Mouse (Mus musculus): ENCODE data around the gene H2-Q2. TPM values are rescaled to one million over a fixed set of nuclear protein-coding genes. Genes with fewer than 3 reads are reported as not detected.
A peak's percentile ranks its signal among the peaks of the same experiment; 100 is the strongest.
"Not testable (repeated sequence)": the region's sequence is repeated elsewhere in the genome, so short reads cannot be mapped to it uniquely, and the experiment has no call there.

H2-Q2 gene
- polyA plus RNA-seq (2014; fragmentation: Nextera tagmentation; extraction: Ambion mirVana), result 0.31 and 0.53 TPM in 2 replicates

GRCm38 (mm10) chr17:35342071-35342671 is at the start of gene H2-Q2:
H2-Q2 (plus strand) TSS chr17:35342242.
- Histone ChIP-seq H3K27me3 (ENCODE audit: control insufficient read depth, insufficient read depth, low read length) (peaks cover 27% of the 10 kb centered on the region), H3K9ac (ENCODE audit: low read length) (peak within 1 kb of the TSS; percentile 48; the same call in 1 of the 2 replicates), H3K36me3 (ENCODE audit: control insufficient read depth, insufficient read depth, low read length) (no peaks in the 10 kb centered on the region), H3K27ac (ENCODE audit: low read depth, low read length) (no peak within 1 kb of the TSS), H3K4me1 (replicated peaks; ENCODE audit: control insufficient read depth, insufficient read depth, low read length) (peaks cover 7% of the 10 kb centered on the region), H3K4me2 (ENCODE audit: low read depth, low read length, severe bottlenecking) (peak within 1 kb of the TSS; percentile 72), H3K4me3 (ENCODE audit: low read depth, low read length) (peak within 1 kb of the TSS; percentile 33), H3K9me3 (ENCODE audit: control insufficient read depth, low read length) (no peaks in the 10 kb centered on the region)
- DNase-seq (ENCODE audit: low spot score) (peak; percentile 55), ATAC-seq (replicated peaks; ENCODE audit: low FRiP score) (no peak)
- WGBS, result 2% methylated on average over 40 of the region's 40 CpGs

- H3K36me3 ChIP-seq (ENCODE audit: control insufficient read depth, insufficient read depth, low read length); H3K9ac ChIP-seq (ENCODE audit: low read length); ATAC-seq (replicated peaks; ENCODE audit: low FRiP score); H3K9me3 ChIP-seq (ENCODE audit: control insufficient read depth, low read length); H3K27me3 ChIP-seq (ENCODE audit: control insufficient read depth, insufficient read depth, low read length); H3K4me2 ChIP-seq (ENCODE audit: low read depth, low read length, severe bottlenecking); H3K4me3 ChIP-seq (ENCODE audit: low read depth, low read length); H3K27ac ChIP-seq (ENCODE audit: low read depth, low read length); H3K4me1 ChIP-seq (replicated peaks; ENCODE audit: control insufficient read depth, insufficient read depth, low read length): not testable (repeated sequence)
- 5% methylated on average over 5 of the region's 5 CpGs for WGBS
- DNase-seq (ENCODE audit: low spot score), result peak; percentile 69
These were observed 46.2 kb upstream of the H2-Q2 start for GRCm38 (mm10) chr17:35295796-35296195.

- not testable (repeated sequence) for H3K4me3 ChIP-seq (ENCODE audit: low read depth, low read length); H3K4me2 ChIP-seq (ENCODE audit: low read depth, low read length, severe bottlenecking); H3K9me3 ChIP-seq (ENCODE audit: control insufficient read depth, low read length); H3K9ac ChIP-seq (ENCODE audit: low read length); H3K27me3 ChIP-seq (ENCODE audit: control insufficient read depth, insufficient read depth, low read length); H3K36me3 ChIP-seq (ENCODE audit: control insufficient read depth, insufficient read depth, low read length); ATAC-seq (replicated peaks; ENCODE audit: low FRiP score); H3K4me1 ChIP-seq (replicated peaks; ENCODE audit: control insufficient read depth, insufficient read depth, low read length); DNase-seq (ENCODE audit: low spot score); H3K27ac ChIP-seq (ENCODE audit: low read depth, low read length)
- WGBS, result 84% methylated on average over 7 of the region's 7 CpGs
These were observed 41.6 kb upstream of the H2-Q2 start for GRCm38 (mm10) chr17:35300261-35300945.

GRCm38 (mm10) chr17:35301645-35302258 is 40.3 kb upstream of the H2-Q2 start:
- H3K9ac ChIP-seq (ENCODE audit: low read length), result no peak overlapping the region
- peak; percentile 89 for DNase-seq (ENCODE audit: low spot score)
- no peak for ATAC-seq (replicated peaks; ENCODE audit: low FRiP score)
- H3K27ac ChIP-seq (ENCODE audit: low read depth, low read length), result no peak overlapping the region
- H3K9me3 ChIP-seq (ENCODE audit: control insufficient read depth, low read length), result no peaks in the 10 kb centered on the region
- no peaks in the 10 kb centered on the region for H3K36me3 ChIP-seq (ENCODE audit: control insufficient read depth, insufficient read depth, low read length)
- WGBS, result 24% methylated on average over 13 of the region's 13 CpGs
- H3K4me2 ChIP-seq (ENCODE audit: low read depth, low read length, severe bottlenecking), result no peak overlapping the region
- H3K27me3 ChIP-seq (ENCODE audit: control insufficient read depth, insufficient read depth, low read length), result no peaks in the 10 kb centered on the region
- H3K4me3 ChIP-seq (ENCODE audit: low read depth, low read length), result no peak overlapping the region
- H3K4me1 ChIP-seq (replicated peaks; ENCODE audit: control insufficient read depth, insufficient read depth, low read length), result no peaks in the 10 kb centered on the region

GRCm38 (mm10) chr17:35303271-35303670 is 38.8 kb upstream of the H2-Q2 start:
- Histone ChIP-seq H3K4me3 (ENCODE audit: low read depth, low read length) (no peak overlapping the region), H3K4me2 (ENCODE audit: low read depth, low read length, severe bottlenecking) (no peak overlapping the region), H3K27ac (ENCODE audit: low read depth, low read length) (no peak overlapping the region), H3K36me3 (ENCODE audit: control insufficient read depth, insufficient read depth, low read length) (no peaks in the 10 kb centered on the region), H3K27me3 (ENCODE audit: control insufficient read depth, insufficient read depth, low read length) (no peaks in the 10 kb centered on the region; the same call in 1 of the 2 replicates), H3K4me1 (replicated peaks; ENCODE audit: control insufficient read depth, insufficient read depth, low read length) (no peaks in the 10 kb centered on the region), H3K9me3 (ENCODE audit: control insufficient read depth, low read length) (no peaks in the 10 kb centered on the region), H3K9ac (ENCODE audit: low read length) (no peak overlapping the region)
- ATAC-seq (replicated peaks; ENCODE audit: low FRiP score) (no peak), DNase-seq (ENCODE audit: low spot score) (no peak)
- 89% methylated on average over 2 of the region's 2 CpGs for WGBS

- Histone ChIP-seq H3K36me3 (ENCODE audit: control insufficient read depth, insufficient read depth, low read length) (no peaks in the 10 kb centered on the region), H3K27me3 (ENCODE audit: control insufficient read depth, insufficient read depth, low read length) (no peaks in the 10 kb centered on the region; the same call in 1 of the 2 replicates), H3K9me3 (ENCODE audit: control insufficient read depth, low read length) (no peaks in the 10 kb centered on the region), H3K4me1 (replicated peaks; ENCODE audit: control insufficient read depth, insufficient read depth, low read length) (no peaks in the 10 kb centered on the region), H3K4me2 (ENCODE audit: low read depth, low read length, severe bottlenecking) (no peak overlapping the region), H3K27ac (ENCODE audit: low read depth, low read length) (no peak overlapping the region), H3K4me3 (ENCODE audit: low read depth, low read length) (no peak overlapping the region), H3K9ac (ENCODE audit: low read length) (no peak overlapping the region)
- 83% methylated on average over 10 of the region's 10 CpGs for WGBS
- ATAC-seq (replicated peaks; ENCODE audit: low FRiP score), result no peak
- DNase-seq (ENCODE audit: low spot score), result no peak
These were observed 38.2 kb upstream of the H2-Q2 start for GRCm38 (mm10) chr17:35303756-35304350.

GRCm38 (mm10) chr17:35304478-35304877 is 37.6 kb upstream of the H2-Q2 start:
- Histone ChIP-seq H3K36me3 (ENCODE audit: control insufficient read depth, insufficient read depth, low read length) (no peaks in the 10 kb centered on the region), H3K4me1 (replicated peaks; ENCODE audit: control insufficient read depth, insufficient read depth, low read length) (no peaks in the 10 kb centered on the region), H3K9ac (ENCODE audit: low read length) (no peak overlapping the region), H3K4me2 (ENCODE audit: low read depth, low read length, severe bottlenecking) (no peak overlapping the region), H3K9me3 (ENCODE audit: control insufficient read depth, low read length) (no peaks in the 10 kb centered on the region), H3K27ac (ENCODE audit: low read depth, low read length) (no peak overlapping the region), H3K27me3 (ENCODE audit: control insufficient read depth, insufficient read depth, low read length) (no peaks in the 10 kb centered on the region; the same call in 1 of the 2 replicates), H3K4me3 (ENCODE audit: low read depth, low read length) (no peak overlapping the region)
- 79% methylated on average over 6 of the region's 6 CpGs for WGBS
- no peak for ATAC-seq (replicated peaks; ENCODE audit: low FRiP score)
- no peak for DNase-seq (ENCODE audit: low spot score)

- not testable (repeated sequence) for ATAC-seq (replicated peaks; ENCODE audit: low FRiP score); DNase-seq (ENCODE audit: low spot score)
- 87% methylated on average over 8 of the region's 8 CpGs for WGBS
These were observed 37.1 kb upstream of the H2-Q2 start for GRCm38 (mm10) chr17:35304921-35305320.

More at GRCm38 (mm10) chr17:35304921-35305320, 37.1 kb upstream of the H2-Q2 start:
- H3K36me3 ChIP-seq (ENCODE audit: control insufficient read depth, insufficient read depth, low read length); H3K9ac ChIP-seq (ENCODE audit: low read length); H3K27me3 ChIP-seq (ENCODE audit: control insufficient read depth, insufficient read depth, low read length); H3K4me2 ChIP-seq (ENCODE audit: low read depth, low read length, severe bottlenecking); H3K4me3 ChIP-seq (ENCODE audit: low read depth, low read length); H3K27ac ChIP-seq (ENCODE audit: low read depth, low read length); H3K4me1 ChIP-seq (replicated peaks; ENCODE audit: control insufficient read depth, insufficient read depth, low read length); H3K9me3 ChIP-seq (ENCODE audit: control insufficient read depth, low read length): not testable (repeated sequence)
